Mouse (Mus musculus): ENCODE results near the gene Sept9. TPM values are rescaled to one million over a fixed set of nuclear protein-coding genes. Genes with fewer than 3 reads are reported as not detected.

The Sept9 gene
- polyA plus RNA-seq, 1 experiment from 2014 or later: 265 TPM

DNA sequence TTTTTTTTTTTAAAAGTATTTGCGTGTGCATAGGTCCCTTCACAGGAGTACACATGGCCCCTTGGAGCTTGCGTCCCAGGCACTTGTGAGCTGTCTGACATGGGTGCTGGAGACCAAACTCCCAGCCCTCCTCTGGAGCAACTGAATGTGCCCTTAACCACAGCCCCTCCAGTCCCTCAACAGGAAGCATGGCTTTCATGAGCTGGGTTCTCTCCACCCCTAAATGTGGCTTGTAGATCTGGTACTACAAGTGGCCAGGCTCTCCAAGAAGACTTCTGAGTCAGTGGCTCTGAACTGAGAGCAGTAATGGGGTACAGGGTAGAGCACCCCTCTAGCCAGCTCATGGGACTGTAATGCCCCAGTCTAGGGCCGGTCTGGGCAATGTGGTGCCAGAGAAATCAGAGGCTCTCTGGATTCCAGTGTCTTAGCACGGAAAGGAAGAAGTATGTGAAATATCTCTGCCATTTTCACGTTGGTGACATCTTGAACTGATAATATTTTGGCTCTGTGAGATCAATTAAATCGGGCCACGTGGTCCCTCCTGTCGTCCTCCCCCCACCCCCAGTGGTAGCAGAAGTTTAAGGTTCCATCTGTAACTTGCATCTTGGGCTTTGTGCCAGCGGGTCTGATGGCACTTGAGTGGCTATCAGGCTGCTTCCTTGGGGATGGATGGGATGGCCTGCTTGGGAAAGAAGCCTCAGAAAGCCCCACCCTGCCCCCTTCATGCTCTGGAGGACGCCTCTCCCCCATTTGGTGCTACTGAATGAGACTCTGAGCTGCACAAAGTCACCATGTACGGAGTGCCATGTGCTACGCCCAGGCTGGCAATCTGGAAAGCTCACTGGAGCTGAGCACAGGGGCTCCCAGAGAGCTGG, 130.9 kb downstream of the Sept9 start:
- Histone ChIP-seq H3K9me3 (replicated peaks) (no peaks in the 10 kb centered on the region), H3K27ac (peak overlapping the region; percentile 96), H3K27me3 (ENCODE audit: low read depth, poor library complexity, severe bottlenecking) (no peaks in the 10 kb centered on the region), H3K36me3 (peaks cover 31% of the 10 kb centered on the region), H3K4me3 (peak overlapping the region; percentile 78; the same call in 1 of the 2 replicates), H3K4me1 (peaks cover 83% of the 10 kb centered on the region)
- 69% methylated on average over 12 of the region's 12 CpGs for WGBS
- DNase-seq (ENCODE audit: low spot score): no peak

DNA sequence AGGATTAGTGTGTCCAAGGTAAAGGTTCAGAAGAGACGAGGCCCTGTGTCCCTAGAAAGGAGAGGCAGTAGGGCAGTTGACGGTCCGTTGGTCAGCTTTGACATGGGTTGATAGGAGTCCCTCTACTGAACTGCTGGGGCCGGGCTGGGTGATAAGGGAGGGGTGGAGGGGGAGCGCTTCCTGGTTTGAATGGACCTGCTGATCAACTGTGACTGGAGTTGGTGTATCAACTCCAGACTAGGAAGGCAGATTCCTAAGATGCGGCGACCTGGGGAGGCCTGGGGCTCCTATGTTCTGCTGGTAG, 131.4 kb downstream of the Sept9 start:
- no peak for DNase-seq (ENCODE audit: low spot score)
- peaks cover 37% of the 10 kb centered on the region for H3K36me3 ChIP-seq
- peak overlapping the region; percentile 78 for H3K4me3 ChIP-seq
- peak overlapping the region; percentile 96 for H3K27ac ChIP-seq
- no peaks in the 10 kb centered on the region for H3K27me3 ChIP-seq (ENCODE audit: low read depth, poor library complexity, severe bottlenecking)
- WGBS: 29% methylated on average over 7 of the region's 7 CpGs
- H3K9me3 ChIP-seq (replicated peaks): no peaks in the 10 kb centered on the region
- peaks cover 80% of the 10 kb centered on the region for H3K4me1 ChIP-seq

DNA sequence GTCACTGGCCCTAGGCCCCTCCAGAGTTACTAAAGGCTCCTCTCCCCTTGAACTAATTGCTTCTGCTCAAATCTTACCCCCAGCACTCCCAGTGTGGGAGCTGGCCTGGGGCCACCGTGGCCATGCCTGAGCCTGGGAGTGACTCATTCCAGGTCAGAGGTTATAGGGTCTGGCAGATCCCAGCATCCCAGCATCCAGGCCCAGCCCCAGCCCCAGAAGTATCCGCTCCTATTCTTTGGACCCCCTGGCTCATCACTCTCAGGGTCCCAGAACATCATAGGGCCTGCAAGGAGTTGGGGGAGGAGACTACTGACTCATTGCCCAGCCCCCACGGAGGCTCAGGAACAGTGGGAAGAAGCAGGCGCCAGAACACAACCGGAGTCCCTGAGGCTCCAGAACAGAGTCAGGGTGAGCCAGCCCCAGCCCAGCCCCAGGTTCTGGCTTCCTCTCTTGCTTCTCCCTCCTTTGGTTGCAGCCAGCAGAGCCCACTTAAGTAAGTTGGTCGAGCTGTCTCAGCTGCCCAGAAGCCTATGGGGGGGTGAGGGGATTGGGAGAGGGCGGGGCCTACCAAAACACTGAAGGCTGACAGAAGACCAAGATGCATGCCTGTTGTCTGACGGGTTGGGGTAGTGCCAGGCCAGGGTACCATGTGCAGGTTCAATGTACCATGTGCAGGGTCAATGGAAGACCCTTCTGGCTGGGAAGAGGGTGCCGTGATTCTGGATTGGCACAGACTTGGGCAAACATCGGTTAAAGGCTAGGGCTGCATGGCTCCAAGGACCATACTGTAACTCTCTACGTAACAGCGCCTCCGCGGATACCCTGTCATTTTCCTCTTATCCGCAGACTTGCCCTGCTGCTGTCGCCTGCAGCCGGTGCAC, 132.1 kb downstream of the Sept9 start:
- 1% methylated on average over 17 of the region's 17 CpGs for WGBS
- peak; percentile 68 for DNase-seq (ENCODE audit: low spot score)

DNA sequence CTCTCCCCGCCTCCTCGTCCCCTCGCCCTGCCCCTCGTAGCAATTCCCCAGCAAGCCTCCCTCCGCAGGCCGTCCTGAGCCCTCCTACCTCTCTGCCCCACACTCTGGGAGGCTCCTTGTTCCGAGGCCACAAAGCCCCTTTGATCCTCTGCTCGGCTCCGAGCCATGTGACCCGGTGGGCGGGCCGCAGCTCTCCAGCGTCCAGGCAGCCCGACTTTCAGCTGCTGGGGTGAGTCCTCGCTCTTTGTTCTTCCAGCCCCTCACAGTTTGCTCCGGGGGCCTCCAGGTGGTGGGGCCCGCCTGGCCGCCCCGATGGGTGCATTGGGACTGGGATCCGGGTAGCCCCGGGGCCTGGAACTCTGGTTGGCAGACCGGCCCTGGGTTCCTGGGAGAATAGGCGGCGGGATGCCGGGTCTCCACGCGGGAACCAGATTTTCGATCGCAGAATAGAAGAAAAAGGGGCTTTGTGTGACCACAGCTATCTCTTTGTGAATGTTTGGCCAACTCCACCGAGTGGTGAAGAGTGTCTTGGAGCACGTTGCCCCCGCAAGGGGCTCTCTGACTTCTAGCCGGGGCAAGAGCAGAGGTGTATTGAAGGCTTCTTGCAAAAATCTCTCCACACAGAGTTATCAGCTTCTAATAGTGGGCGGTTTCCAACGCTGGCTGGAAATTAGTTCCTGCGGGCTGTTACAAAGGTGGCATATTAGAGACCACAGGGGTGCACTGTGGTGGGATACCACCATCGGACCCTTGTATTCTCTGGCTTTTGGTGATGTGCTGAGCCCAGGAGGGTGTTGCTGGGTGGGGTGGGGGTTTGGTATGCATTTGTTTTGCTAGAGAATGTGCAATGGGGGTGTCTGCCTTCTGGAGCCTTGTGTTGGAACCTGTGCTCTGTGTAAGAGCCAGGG, 133.0 kb downstream of the Sept9 start:
- H3K4me1 ChIP-seq: peaks cover 71% of the 10 kb centered on the region
- peak overlapping the region; percentile 78 for H3K4me3 ChIP-seq
- H3K27me3 ChIP-seq (ENCODE audit: low read depth, poor library complexity, severe bottlenecking): no peaks in the 10 kb centered on the region
- H3K27ac ChIP-seq: peak overlapping the region; percentile 96
- H3K36me3 ChIP-seq: peaks cover 44% of the 10 kb centered on the region
- H3K9me3 ChIP-seq (replicated peaks): no peaks in the 10 kb centered on the region
- peak; percentile 92 for DNase-seq (ENCODE audit: low spot score)
- WGBS: under 1% methylated on average over 37 of the region's 37 CpGs

More for the DNA sequence above, 132.1 kb downstream of the Sept9 start:
- Histone ChIP-seq H3K27me3 (ENCODE audit: low read depth, poor library complexity, severe bottlenecking) (no peaks in the 10 kb centered on the region), H3K36me3 (peaks cover 43% of the 10 kb centered on the region), H3K4me1 (peaks cover 79% of the 10 kb centered on the region), H3K9me3 (replicated peaks) (no peaks in the 10 kb centered on the region), H3K27ac (peak overlapping the region; percentile 96), H3K4me3 (peak overlapping the region; percentile 78)

DNA sequence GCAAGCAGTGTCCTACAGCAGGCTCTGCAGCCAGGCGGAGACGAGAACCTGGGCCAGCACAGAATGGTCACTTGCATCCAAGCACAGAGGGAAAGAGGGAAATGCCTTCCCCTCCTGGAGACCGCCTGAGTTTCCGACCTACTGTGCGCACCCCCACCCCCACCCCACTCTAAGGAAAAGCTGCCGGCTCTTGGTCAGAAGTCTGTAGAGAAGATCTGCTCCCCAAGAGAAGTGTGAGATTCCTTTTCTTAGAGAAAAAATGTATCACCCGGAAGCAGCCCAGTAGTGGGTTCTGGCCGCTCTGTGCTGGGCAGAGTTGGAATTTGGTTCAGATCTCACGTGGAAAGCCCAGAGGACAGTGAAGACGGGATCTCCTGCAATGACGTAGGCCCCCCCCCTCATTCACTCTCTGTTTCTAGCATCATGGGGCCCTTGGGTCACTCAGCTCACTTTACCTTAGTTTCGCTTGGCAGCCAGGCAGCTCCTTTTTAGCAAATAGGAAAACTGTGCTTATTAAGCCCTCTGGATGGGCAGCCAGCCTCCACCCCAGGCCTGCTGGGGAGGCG, 133.8 kb downstream of the Sept9 start:
- 22% methylated on average over 13 of the region's 13 CpGs for WGBS

DNA sequence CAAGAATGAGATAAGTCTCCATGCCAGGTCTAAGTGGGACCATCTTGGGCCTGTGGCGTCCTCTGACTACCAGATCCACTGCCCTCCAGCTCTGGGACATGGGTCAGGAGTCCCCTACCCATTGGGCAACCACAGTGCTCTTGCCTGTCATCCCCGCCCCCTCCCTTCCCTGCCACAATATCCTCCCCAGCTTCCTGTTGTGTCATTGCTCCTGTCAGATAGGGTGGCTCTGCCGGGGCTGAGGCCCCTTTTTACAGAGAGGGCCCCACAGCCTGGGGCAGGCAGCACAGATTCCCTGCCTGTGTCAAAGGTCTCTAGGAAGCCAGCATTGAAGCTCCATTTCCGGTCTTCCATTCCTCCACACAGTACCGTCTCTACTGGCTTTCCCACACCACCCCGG, 134.6 kb downstream of the Sept9 start:
- H3K36me3 ChIP-seq: peaks cover 50% of the 10 kb centered on the region
- no peaks in the 10 kb centered on the region for H3K27me3 ChIP-seq (ENCODE audit: low read depth, poor library complexity, severe bottlenecking)
- 48% methylated on average over 6 of the region's 6 CpGs for WGBS
- peak overlapping the region; percentile 78 for H3K4me3 ChIP-seq
- H3K4me1 ChIP-seq: peaks cover 83% of the 10 kb centered on the region
- H3K27ac ChIP-seq: peak overlapping the region; percentile 96
- no peak for DNase-seq (ENCODE audit: low spot score)
- H3K9me3 ChIP-seq (replicated peaks): no peaks in the 10 kb centered on the region

More for the DNA sequence above, 133.8 kb downstream of the Sept9 start:
- no peaks in the 10 kb centered on the region for H3K27me3 ChIP-seq (ENCODE audit: low read depth, poor library complexity, severe bottlenecking)
- H3K36me3 ChIP-seq: peaks cover 51% of the 10 kb centered on the region
- peaks cover 78% of the 10 kb centered on the region for H3K4me1 ChIP-seq
- peak overlapping the region; percentile 78 for H3K4me3 ChIP-seq
- no peaks in the 10 kb centered on the region for H3K9me3 ChIP-seq (replicated peaks)
- DNase-seq (ENCODE audit: low spot score): no peak
- H3K27ac ChIP-seq: peak overlapping the region; percentile 96

DNA sequence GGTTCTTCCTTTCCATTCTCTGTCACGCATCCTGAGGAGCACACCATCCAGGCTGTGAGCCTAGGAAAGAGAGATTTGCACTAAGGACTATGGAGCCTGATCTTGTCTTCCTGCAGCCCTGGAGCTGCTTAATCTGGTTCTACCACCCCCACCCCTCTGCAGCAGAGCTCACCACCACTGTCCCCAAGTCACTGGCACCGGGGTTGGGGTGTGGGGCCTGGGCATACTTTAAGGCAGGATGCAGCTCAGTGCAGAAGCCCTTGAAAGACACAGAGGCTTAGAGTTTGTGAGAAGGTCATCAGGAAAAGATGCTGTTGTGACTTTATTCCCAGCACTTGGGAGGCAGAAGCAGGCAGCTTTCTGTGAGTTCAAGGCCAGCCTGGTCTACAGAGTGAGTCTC, 135.7 kb downstream of the Sept9 start:
- Histone ChIP-seq H3K4me1 (peaks cover 85% of the 10 kb centered on the region), H3K9me3 (replicated peaks) (no peaks in the 10 kb centered on the region), H3K4me3 (no peak overlapping the region), H3K27ac (peak overlapping the region; percentile 96), H3K36me3 (peaks cover 48% of the 10 kb centered on the region), H3K27me3 (ENCODE audit: low read depth, poor library complexity, severe bottlenecking) (no peaks in the 10 kb centered on the region)
- DNase-seq (ENCODE audit: low spot score): no peak
- WGBS: 89% methylated on average over 2 of the region's 2 CpGs

DNA sequence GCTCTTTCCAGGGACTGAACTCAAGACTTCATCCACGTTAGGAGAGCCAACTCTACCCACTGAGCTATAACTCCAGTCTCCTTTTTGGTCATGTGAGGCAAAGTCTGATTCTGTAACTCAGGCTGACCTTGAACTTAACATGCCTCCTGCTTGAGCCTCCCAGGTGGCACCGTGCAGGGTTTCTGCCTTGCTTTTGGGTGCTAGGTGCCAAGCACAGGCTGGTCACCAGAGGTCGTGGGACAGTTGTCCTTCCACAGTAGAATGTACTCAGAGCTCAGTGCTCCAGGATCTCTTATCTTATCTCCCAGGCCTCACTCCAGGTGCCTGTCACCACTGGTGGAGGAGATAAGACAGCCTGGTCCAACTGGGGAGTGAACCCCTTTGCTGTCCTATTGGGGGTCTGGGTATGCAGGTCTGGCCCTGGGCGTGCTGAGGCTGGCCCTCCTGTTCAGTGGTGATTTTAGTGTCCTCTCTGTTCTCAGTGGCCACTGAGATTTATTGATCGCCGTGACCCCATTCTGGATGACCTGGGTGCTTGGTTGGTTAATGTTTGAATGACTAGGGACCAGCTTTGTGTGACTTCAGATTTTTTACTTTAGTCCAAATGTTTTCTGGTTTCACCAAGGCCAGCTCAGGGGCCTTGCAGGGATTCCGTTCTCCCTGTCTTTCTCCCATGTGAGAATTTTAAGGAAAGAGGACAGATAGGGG, 136.8 kb downstream of the Sept9 start:
- WGBS: 87% methylated on average over 7 of the region's 7 CpGs
- Histone ChIP-seq H3K4me1 (peaks cover 85% of the 10 kb centered on the region), H3K27me3 (ENCODE audit: low read depth, poor library complexity, severe bottlenecking) (no peaks in the 10 kb centered on the region), H3K27ac (no peak overlapping the region), H3K36me3 (peaks cover 59% of the 10 kb centered on the region), H3K4me3 (no peak overlapping the region), H3K9me3 (replicated peaks) (no peaks in the 10 kb centered on the region)
- DNase-seq (ENCODE audit: low spot score): no peak

DNA sequence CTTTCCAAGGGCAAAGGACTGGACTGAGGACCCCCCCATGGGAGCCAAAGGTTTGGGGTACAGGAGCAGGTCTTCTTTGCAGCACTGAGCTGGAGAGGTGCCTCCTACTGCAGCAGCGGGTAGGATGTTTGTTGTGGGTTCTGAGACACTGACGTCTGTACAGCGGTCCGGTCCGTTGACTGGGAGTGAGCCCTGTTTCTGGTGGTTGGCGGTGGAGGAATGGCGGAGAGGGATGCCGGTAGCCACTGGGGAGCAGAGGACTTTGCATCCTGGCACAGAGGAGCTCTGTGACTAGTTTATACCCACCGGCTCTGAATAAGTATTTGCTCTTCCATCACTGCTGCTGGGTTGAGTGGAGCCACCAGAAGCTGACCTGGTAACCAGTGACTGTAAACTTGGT, 138.3 kb downstream of the Sept9 start:
- peaks cover 71% of the 10 kb centered on the region for H3K36me3 ChIP-seq
- peaks cover 73% of the 10 kb centered on the region for H3K4me1 ChIP-seq
- no peaks in the 10 kb centered on the region for H3K27me3 ChIP-seq (ENCODE audit: low read depth, poor library complexity, severe bottlenecking)
- no peak overlapping the region for H3K4me3 ChIP-seq
- no peak overlapping the region; the same call in 1 of the 2 replicates for H3K27ac ChIP-seq
- no peak for DNase-seq (ENCODE audit: low spot score)
- WGBS: 91% methylated on average over 9 of the region's 9 CpGs
- H3K9me3 ChIP-seq (replicated peaks): no peaks in the 10 kb centered on the region

DNA sequence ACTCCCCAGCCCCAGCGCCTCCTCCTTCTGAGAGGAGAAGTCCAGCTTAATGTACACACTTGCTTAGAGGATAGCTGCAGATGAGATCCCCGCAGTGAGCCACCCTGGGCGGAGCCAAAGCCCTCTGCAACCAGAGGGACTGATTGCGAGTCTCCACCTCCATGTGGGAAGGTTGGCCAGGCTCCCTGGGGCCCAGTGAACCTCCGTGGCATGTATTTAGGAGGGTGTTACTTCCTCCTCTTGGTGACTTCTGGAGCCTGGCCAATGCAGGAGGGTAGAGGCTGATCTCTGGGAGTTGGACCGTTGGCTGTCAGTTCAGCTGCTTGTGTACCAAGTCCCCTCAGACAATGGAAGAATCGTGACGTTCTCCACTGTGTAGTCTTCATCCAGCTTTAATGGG, 139.0 kb downstream of the Sept9 start:
- peaks cover 73% of the 10 kb centered on the region for H3K4me1 ChIP-seq
- no peak overlapping the region for H3K27ac ChIP-seq
- no peak overlapping the region for H3K4me3 ChIP-seq
- H3K27me3 ChIP-seq (ENCODE audit: low read depth, poor library complexity, severe bottlenecking): no peaks in the 10 kb centered on the region
- peaks cover 75% of the 10 kb centered on the region for H3K36me3 ChIP-seq
- WGBS: 66% methylated on average over 8 of the region's 8 CpGs
- no peak for DNase-seq (ENCODE audit: low spot score)
- no peaks in the 10 kb centered on the region for H3K9me3 ChIP-seq (replicated peaks)

DNA sequence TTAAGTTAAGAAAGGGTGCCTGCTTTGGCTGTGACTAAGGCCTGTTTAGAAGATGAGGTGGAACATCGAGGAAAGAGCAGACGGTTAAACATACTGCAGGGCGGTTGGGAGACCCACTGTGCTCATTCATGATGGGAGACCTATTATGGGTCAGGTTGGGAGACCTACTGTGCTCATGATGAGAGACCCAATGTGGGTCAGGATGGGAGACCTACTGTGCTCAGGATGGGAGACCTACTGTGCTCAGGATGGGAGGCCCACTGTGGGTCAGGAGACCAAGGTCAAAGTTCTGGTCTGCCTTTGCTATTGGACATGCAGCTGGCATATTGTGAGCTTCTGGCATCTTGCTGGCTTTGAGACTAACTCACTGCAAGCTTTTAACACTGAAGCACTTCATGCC, 139.6 kb downstream of the Sept9 start:
- 91% methylated on average over 3 of the region's 3 CpGs for WGBS
- Histone ChIP-seq H3K27me3 (ENCODE audit: low read depth, poor library complexity, severe bottlenecking) (no peaks in the 10 kb centered on the region), H3K4me1 (peaks cover 73% of the 10 kb centered on the region), H3K4me3 (no peak overlapping the region), H3K36me3 (peaks cover 73% of the 10 kb centered on the region), H3K9me3 (replicated peaks) (no peaks in the 10 kb centered on the region), H3K27ac (no peak overlapping the region)
- DNase-seq (ENCODE audit: low spot score): no peak
